Comparison of ENCODE assay signal across 8 mouse cellular contexts in genomic region chr2:26090876-26091770, GRCm38 (mm10). TPM values are rescaled to one million over a fixed set of nuclear protein-coding genes. Genes with fewer than 3 reads are reported as not detected.
DNase-seq lines count a peak whose midpoint lies in the region; ATAC-seq and TF ChIP-seq lines count a peak whose summit lies in the region.

No protein-coding gene starts in this region.

- peak overlapping the region; percentile 89 for H3K27ac ChIP-seq in neural tube, embryonic 14.5 days (ENCODE audit: low read depth, low read length)

- peak overlapping the region; percentile 55 for H3K4me3 ChIP-seq in C2C12 (ENCODE audit: insufficient read depth, poor library complexity, severe bottlenecking)
- H3K4me3 ChIP-seq in neural tube, embryonic 14.5 days (ENCODE audit: low read depth, low read length) = peak overlapping the region; percentile 66

- under 1% methylated on average over 35 of the region's 39 CpGs for WGBS in neural tube, embryonic 14.5 days

- no peaks in the 10 kb centered on the region for H3K79me2 ChIP-seq in C2C12 (ENCODE audit: control insufficient read depth, insufficient read depth)

- no peak for TF ChIP-seq CTCF in C2C12 (IDR thresholded peaks at IDR 0.05; ENCODE audit: control insufficient read depth, insufficient read depth, insufficient read length)

- peak overlapping the region; percentile 78 for H3ac ChIP-seq in C2C12 (ENCODE audit: control insufficient read depth, insufficient read length, low read depth)

- peak; percentile 57 for ATAC-seq in neural tube, embryonic 14.5 days (ENCODE audit: low read depth)

- peak overlapping the region; percentile 86 for H3K9ac ChIP-seq in neural tube, embryonic 14.5 days (replicated peaks; ENCODE audit: low read depth, low read length)

- no peaks in the 10 kb centered on the region for H3K79me3 ChIP-seq in C2C12 (ENCODE audit: low read depth)

- peaks cover 21% of the 10 kb centered on the region for H3K4me1 ChIP-seq in neural tube, embryonic 14.5 days (ENCODE audit: control insufficient read depth, insufficient read depth, low read length)

- no peaks in the 10 kb centered on the region for H3K36me3 ChIP-seq in C2C12 (ENCODE audit: control insufficient read depth, insufficient read depth)
- no peaks in the 10 kb centered on the region; the same call in 1 of the 2 replicates for H3K36me3 ChIP-seq in neural tube, embryonic 14.5 days (ENCODE audit: control insufficient read depth, insufficient read depth, low read length)

- no peaks in the 10 kb centered on the region for H3K9me3 ChIP-seq in neural tube, embryonic 14.5 days (ENCODE audit: control insufficient read depth, low read length)

- H3K27me3 ChIP-seq in C2C12 (ENCODE audit: control insufficient read depth, insufficient read depth, insufficient read length) = no peaks in the 10 kb centered on the region
- H3K27me3 ChIP-seq in neural tube, embryonic 14.5 days (ENCODE audit: control insufficient read depth, insufficient read depth, low read length) = no peaks in the 10 kb centered on the region

- peak; percentile 15 for DNase-seq in adrenal gland, postnatal 25 days
- no peak for DNase-seq in adrenal gland, adult 8-10 months
- peak; percentile 60 for DNase-seq in embryo, embryonic 10.5 days (ENCODE audit: low spot score)
- DNase-seq in heart, postnatal 4 days = peak; percentile 20
- peak; percentile 20 for DNase-seq in liver
- no peak for DNase-seq in urinary bladder, postnatal 10 days (ENCODE audit: low spot score)

- peak overlapping the region; percentile 71 for H3K4me2 ChIP-seq in neural tube, embryonic 14.5 days (ENCODE audit: low read depth, low read length)

TF ChIP-seq in C2C12, 6 proteins besides CTCF, POLR2A, EP300 and RAD21:
- no peak for TF ChIP-seq FOSL1 (IDR thresholded peaks at IDR 0.05; ENCODE audit: insufficient read depth, low read length, poor library complexity, severe bottlenecking)
- TF ChIP-seq MYOD1 (IDR thresholded peaks at IDR 0.05; ENCODE audit: control insufficient read depth, insufficient read length, low read depth) = no peak
- no peak for TF ChIP-seq MYOG (IDR thresholded peaks at IDR 0.05; ENCODE audit: control insufficient read depth, extremely low read depth, insufficient read length)
- TF ChIP-seq USF1 (IDR thresholded peaks at IDR 0.05; ENCODE audit: low read depth) = no peak
- no peak for TF ChIP-seq MAX (IDR thresholded peaks at IDR 0.05)
- no peak for TF ChIP-seq CEBPB (IDR thresholded peaks at IDR 0.05; ENCODE audit: low read depth)

RNA-seq across cellular contexts. Expression of gene Nacc2, which starts 31.9 kb away (rescaled TPM):
- 25.8 and 36.6 TPM in 2 replicates for total RNA-seq in adrenal gland, postnatal 25 days (2021)
- 10 to 100 TPM; 42.6 to 58.0 (median 46.9) TPM for total RNA-seq in adrenal gland, adult 8-10 months (2022)
- polyA plus RNA-seq in C2C12 (2012; fragmentation: generic; extraction: Trizol) = 20.8 TPM
- 10 to 100 TPM; 11.1 to 11.4 TPM for total RNA-seq in heart, postnatal 4 days (2021)
- polyA plus RNA-seq in neural tube, embryonic 14.5 days (2014; fragmentation: Nextera tagmentation; extraction: Ambion mirVana) = 14.5 and 18.3 TPM in 2 replicates

Comparison
In these comparisons a context has a peak if more than half of its experiments do, and no peak if none do; other contexts are left out.
1. DNase-seq: peak in adrenal gland, postnatal 25 days (single experiment), embryo, embryonic 10.5 days (single experiment), heart, postnatal 4 days (single experiment) and liver (single experiment); none in adrenal gland, adult 8-10 months (single experiment) and urinary bladder, postnatal 10 days (single experiment).